ENCODE assay signal across 28 mouse cellular contexts in genomic region chr4:84229189-84229960, GRCm38 (mm10).
DNase-seq lines count a peak whose midpoint lies in the region; ATAC-seq and TF ChIP-seq lines count a peak whose summit lies in the region.
"Had no signal": no experiment of that assay in that cellular context is flagged by ENCODE, and none has a peak within 500 bp of the region (broad histone marks: within the 10 kb centered on the region; RNA-seq: fewer than 3 reads in every experiment).

No protein-coding gene starts in this region.

- no peak for DNase-seq in forebrain, embryonic 10.5 days (ENCODE audit: extremely low spot score, low spot score)
- DNase-seq in forebrain, embryonic 14.5 days (ENCODE audit: low spot score): no peak
- peak; percentile 33 for DNase-seq in kidney, adult 9 months
- no peak for DNase-seq in kidney, postnatal 4 days
- DNase-seq in embryonic facial prominence, embryonic 10.5 days (ENCODE audit: low spot score): no peak
- DNase-seq in midbrain, embryonic 11.5 days (ENCODE audit: low spot score, missing footprints): no peak
- no peak for DNase-seq in MN1 (ENCODE audit: low spot score)
- DNase-seq: adrenal gland, postnatal 10 days; cerebellum, adult 8-10 months; cerebellum, postnatal 36 days; gastrocnemius, postnatal 14 days; heart, adult 11 months; heart, postnatal 14 days; thymus, postnatal 25 days had no signal

- H3K27me3 ChIP-seq in forebrain, embryonic 10.5 days (ENCODE audit: poor library complexity, severe bottlenecking): peaks cover 47% of the 10 kb centered on the region
- H3K27me3 ChIP-seq in forebrain, embryonic 14.5 days (replicated peaks; ENCODE audit: control insufficient read depth, insufficient read depth, low read length): no peaks in the 10 kb centered on the region
- H3K27me3 ChIP-seq in embryonic facial prominence, embryonic 10.5 days (replicated peaks; ENCODE audit: low read depth, poor library complexity, severe bottlenecking): no peaks in the 10 kb centered on the region
- no peaks in the 10 kb centered on the region for H3K27me3 ChIP-seq in intestine, postnatal 0 days (replicated peaks; ENCODE audit: control insufficient read depth, insufficient read depth, low read length)
- no peaks in the 10 kb centered on the region for H3K27me3 ChIP-seq in midbrain, embryonic 11.5 days (ENCODE audit: control insufficient read depth, insufficient read depth, low read length)
- H3K27me3 ChIP-seq: forebrain, embryonic 13.5 days; heart, embryonic 13.5 days; hindbrain, embryonic 15.5 days; limb, embryonic 13.5 days; lung, embryonic 15.5 days; neural tube, embryonic 12.5 days had no signal

- H3K9me3 ChIP-seq in forebrain, embryonic 10.5 days: no peaks in the 10 kb centered on the region
- H3K9me3 ChIP-seq in forebrain, embryonic 14.5 days (replicated peaks; ENCODE audit: control insufficient read depth, low read length): no peaks in the 10 kb centered on the region
- H3K9me3 ChIP-seq in embryonic facial prominence, embryonic 10.5 days: no peaks in the 10 kb centered on the region
- H3K9me3 ChIP-seq in intestine, postnatal 0 days (ENCODE audit: control insufficient read depth): no peaks in the 10 kb centered on the region
- no peaks in the 10 kb centered on the region for H3K9me3 ChIP-seq in midbrain, embryonic 11.5 days (ENCODE audit: control insufficient read depth, low read length)
- H3K9me3 ChIP-seq: forebrain, embryonic 13.5 days; heart, embryonic 13.5 days; hindbrain, embryonic 10.5 days; hindbrain, embryonic 15.5 days; limb, embryonic 13.5 days; lung, embryonic 15.5 days; midbrain, embryonic 12.5 days; neural tube, embryonic 12.5 days had no signal

- H3K4me1 ChIP-seq in forebrain, embryonic 10.5 days: peaks cover 15% of the 10 kb centered on the region
- H3K4me1 ChIP-seq in forebrain, embryonic 14.5 days (ENCODE audit: control insufficient read depth, insufficient read depth, low read length): no peaks in the 10 kb centered on the region
- H3K4me1 ChIP-seq in embryonic facial prominence, embryonic 10.5 days: peaks cover 21% of the 10 kb centered on the region
- H3K4me1 ChIP-seq in intestine, postnatal 0 days (replicated peaks; ENCODE audit: control insufficient read depth, insufficient read depth, low read length): no peaks in the 10 kb centered on the region
- H3K4me1 ChIP-seq in midbrain, embryonic 11.5 days (ENCODE audit: control insufficient read depth, insufficient read depth, low read length): no peaks in the 10 kb centered on the region
- H3K4me1 ChIP-seq: forebrain, embryonic 13.5 days; hindbrain, embryonic 15.5 days; limb, embryonic 13.5 days; lung, embryonic 15.5 days; midbrain, embryonic 12.5 days; neural tube, embryonic 12.5 days had no signal

- H3K27ac ChIP-seq in forebrain, embryonic 10.5 days: 0 out of 2 replicates have a peak overlapping the region, but pooled peaks have one; percentile 13
- H3K27ac ChIP-seq in forebrain, embryonic 14.5 days (ENCODE audit: low read depth, low read length): no peak overlapping the region
- H3K27ac ChIP-seq in embryonic facial prominence, embryonic 10.5 days (replicated peaks): 0 out of 2 replicates have a peak overlapping the region, but pooled peaks have one; percentile 5
- no peak overlapping the region for H3K27ac ChIP-seq in intestine, postnatal 0 days (ENCODE audit: low read depth, low read length)
- H3K27ac ChIP-seq in midbrain, embryonic 11.5 days (ENCODE audit: low read depth, low read length): no peak overlapping the region
- H3K27ac ChIP-seq: forebrain, embryonic 13.5 days; heart, embryonic 13.5 days; hindbrain, embryonic 10.5 days; hindbrain, embryonic 15.5 days; kidney, postnatal 0 days; left cerebral cortex, adult 2 months; limb, embryonic 13.5 days; lung, embryonic 15.5 days; midbrain, embryonic 12.5 days; neural tube, embryonic 12.5 days had no signal

- no peak overlapping the region for H3K4me3 ChIP-seq in forebrain, embryonic 10.5 days
- H3K4me3 ChIP-seq in forebrain, embryonic 14.5 days (ENCODE audit: low read depth, low read length): no peak overlapping the region
- H3K4me3 ChIP-seq in embryonic facial prominence, embryonic 10.5 days: no peak overlapping the region
- no peak overlapping the region for H3K4me3 ChIP-seq in intestine, postnatal 0 days (ENCODE audit: low read depth, low read length)
- no peak overlapping the region for H3K4me3 ChIP-seq in midbrain, embryonic 11.5 days (ENCODE audit: low read depth, low read length)
- H3K4me3 ChIP-seq: erythroblast, embryonic 14.5 days; forebrain, embryonic 13.5 days; heart, embryonic 13.5 days; hindbrain, embryonic 10.5 days; hindbrain, embryonic 15.5 days; left cerebral cortex, adult 2 months; limb, embryonic 13.5 days; lung, embryonic 15.5 days; midbrain, embryonic 12.5 days; myocyte; neural tube, embryonic 12.5 days had no signal

- H3K9ac ChIP-seq in forebrain, embryonic 14.5 days (ENCODE audit: low read length): no peak overlapping the region
- no peak overlapping the region for H3K9ac ChIP-seq in intestine, postnatal 0 days (ENCODE audit: low read depth, low read length)
- no peak overlapping the region for H3K9ac ChIP-seq in midbrain, embryonic 11.5 days (ENCODE audit: low read length)
- H3K9ac ChIP-seq: forebrain, embryonic 13.5 days; heart, embryonic 13.5 days; hindbrain, embryonic 15.5 days; limb, embryonic 13.5 days; lung, embryonic 15.5 days; midbrain, embryonic 12.5 days; neural tube, embryonic 12.5 days had no signal

- no peak for ATAC-seq in forebrain, embryonic 14.5 days
- peak; percentile 69; the same call in 1 of the 2 replicates for ATAC-seq in intestine, postnatal 0 days
- ATAC-seq in midbrain, embryonic 11.5 days (ENCODE audit: low FRiP score): no peak
- ATAC-seq: forebrain, embryonic 13.5 days had no signal

- 78% methylated on average over 10 of the region's 10 CpGs for WGBS in forebrain, embryonic 10.5 days
- WGBS in forebrain, embryonic 14.5 days: 85% methylated on average over 10 of the region's 10 CpGs
- 69% methylated on average over 10 of the region's 10 CpGs for WGBS in embryonic facial prominence, embryonic 10.5 days
- WGBS in intestine, postnatal 0 days: 40% methylated on average over 10 of the region's 10 CpGs
- WGBS in midbrain, embryonic 11.5 days: 84% methylated on average over 10 of the region's 10 CpGs

- no peak for TF ChIP-seq CTCF in intestine, postnatal 0 days (IDR thresholded peaks at IDR 0.05; ENCODE audit: low read depth)

- H3K36me3 ChIP-seq in forebrain, embryonic 10.5 days (replicated peaks): no peaks in the 10 kb centered on the region
- no peaks in the 10 kb centered on the region for H3K36me3 ChIP-seq in forebrain, embryonic 14.5 days (ENCODE audit: control insufficient read depth, insufficient read depth, low read length)
- no peaks in the 10 kb centered on the region for H3K36me3 ChIP-seq in embryonic facial prominence, embryonic 10.5 days (replicated peaks)
- H3K36me3 ChIP-seq in intestine, postnatal 0 days (ENCODE audit: control insufficient read depth, insufficient read depth): no peaks in the 10 kb centered on the region
- H3K36me3 ChIP-seq in midbrain, embryonic 11.5 days (ENCODE audit: control insufficient read depth, insufficient read depth, low read length): no peaks in the 10 kb centered on the region
- H3K36me3 ChIP-seq: heart, embryonic 13.5 days; hindbrain, embryonic 10.5 days; hindbrain, embryonic 15.5 days; limb, embryonic 13.5 days; lung, embryonic 15.5 days; midbrain, embryonic 12.5 days; neural tube, embryonic 12.5 days had no signal

- H3K4me2 ChIP-seq in forebrain, embryonic 14.5 days (ENCODE audit: low read length): no peak overlapping the region
- H3K4me2 ChIP-seq in intestine, postnatal 0 days (replicated peaks; ENCODE audit: low read depth): no peak overlapping the region
- no peak overlapping the region for H3K4me2 ChIP-seq in midbrain, embryonic 11.5 days
- H3K4me2 ChIP-seq: forebrain, embryonic 13.5 days; heart, embryonic 13.5 days; hindbrain, embryonic 15.5 days; limb, embryonic 13.5 days; liver, embryonic 11.5 days; lung, embryonic 15.5 days; midbrain, embryonic 12.5 days; neural tube, embryonic 12.5 days had no signal

Comparison
In these comparisons a context has a peak if more than half of its experiments do, and no peak if none do; other contexts are left out.
1. H3K27ac ChIP-seq: peak in forebrain, embryonic 10.5 days (single experiment) and embryonic facial prominence, embryonic 10.5 days (single experiment); none in forebrain, embryonic 14.5 days (single experiment), intestine, postnatal 0 days (single experiment) and midbrain, embryonic 11.5 days (single experiment).